Mouse (Mus musculus) heart, embryonic 16.5 days (tissue): Measurements from ENCODE around the gene Olfr237-ps1. TPM values are rescaled to one million over a fixed set of nuclear protein-coding genes. Genes with fewer than 3 reads are reported as not detected.

ENCODE experiments used
- ATAC-seq: fragments of 200-750 bp; cut with Nextera tagmentation; replicated peaks from 2 replicates; pipeline ENCODE4 v1.8.0; 2017; ENCODE audit warnings: moderate number of reproducible peaks; ENCODE audit not compliant: insufficient read depth, low FRiP score; ENCODE audit errors: extremely low read depth
- H3K27ac ChIP-seq: fragments of 300-500 bp; sonication (generic); 2 replicates; pipeline ENCODE4 v1.5.1; 2014; ENCODE audit warnings: mild to moderate bottlenecking, low read length, control low read depth, moderate library complexity
- H3K27me3 ChIP-seq: fragments of 300-500 bp; sonication (generic); 2 replicates; pipeline ENCODE4 v1.6.1; 2014; ENCODE audit warnings: low read length, mixed read lengths; ENCODE audit not compliant: control insufficient read depth, insufficient read depth
- H3K36me3 ChIP-seq: fragments of 300-500 bp; sonication (generic); 2 replicates; pipeline ENCODE4 v1.6.1; 2014; ENCODE audit not compliant: control insufficient read depth, insufficient read depth
- H3K4me1 ChIP-seq: fragments of 300-500 bp; sonication (generic); 2 replicates; pipeline ENCODE4 v1.6.1; 2014; ENCODE audit warnings: low read length, mixed read lengths; ENCODE audit not compliant: control insufficient read depth, insufficient read depth
- H3K4me2 ChIP-seq: fragments of 300-500 bp; sonication (generic); 2 replicates; pipeline ENCODE4 v1.6.1; 2014; ENCODE audit warnings: low read depth, mild to moderate bottlenecking, control low read depth, low read length
- H3K4me3 ChIP-seq: fragments of 300-500 bp; sonication (generic); 2 replicates; pipeline ENCODE4 v1.5.1; 2014; ENCODE audit warnings: mild to moderate bottlenecking, control low read depth, low read length
- H3K9ac ChIP-seq: fragments of 300-500 bp; sonication (generic); 2 replicates; pipeline ENCODE4 v1.6.1; 2014; ENCODE audit warnings: low read length, control low read depth
- H3K9me3 ChIP-seq: fragments of 300-500 bp; sonication (generic); replicated peaks from 2 replicates; pipeline ENCODE4 v1.6.1; 2016; ENCODE audit warnings: low read length; ENCODE audit not compliant: control insufficient read depth
- WGBS: fragments of 180-500 bp; shearing (Covaris S2); extraction: QIAGEN DNeasy Blood & Tissue Kit; methylation state at CpG from one replicate; pipeline ENCODE4 v1.1.7; 2014; 5-methylcytosine and 5-hydroxymethylcytosine counted together
- polyA plus RNA-seq: library from polyadenylated mRNA; unstranded; fragments of >200 nt; fragmentation: Nextera tagmentation; extraction: Ambion mirVana; gene quantifications from 2 replicates; pipeline ENCODE4 v1.2.1, GENCODE M21; 2015

The Olfr237-ps1 gene
- polyA plus RNA-seq, 1 experiment from 2014 or later, result not detected

DNA sequence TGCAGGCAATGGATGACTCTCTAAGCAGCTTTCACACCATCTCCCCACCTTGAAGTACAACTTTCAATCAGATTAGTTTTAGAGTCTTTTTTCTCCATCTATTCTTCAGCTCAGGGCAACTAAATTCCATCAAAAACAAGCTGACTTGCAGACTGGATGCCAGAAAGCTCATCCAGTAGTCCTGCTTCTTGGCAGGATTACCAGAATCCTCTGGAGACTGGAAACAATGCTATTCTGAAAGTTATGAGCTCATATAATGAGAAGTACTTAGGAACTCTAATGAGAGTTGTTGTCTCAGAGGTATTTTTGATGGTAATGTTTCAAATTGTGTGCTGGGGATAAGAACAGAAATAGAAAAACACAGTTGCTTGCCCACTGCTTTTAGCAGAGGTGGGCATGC lies 50.4 kb downstream of the Olfr237-ps1 start, which contains the start of gene Olfr435:
TSS of gene Olfr435 (plus strand) at position 366 of the 400 bp plus-strand sequence.
- H3K36me3 ChIP-seq, result no peaks in the 10 kb centered on the region
- no peak within 1 kb of the TSS for H3K27ac ChIP-seq
- no peak within 1 kb of the TSS for H3K4me3 ChIP-seq
- no peak for ATAC-seq
- H3K9me3 ChIP-seq, result no peaks in the 10 kb centered on the region
- H3K27me3 ChIP-seq, result no peaks in the 10 kb centered on the region
- no peaks in the 10 kb centered on the region for H3K4me1 ChIP-seq
- no peak within 1 kb of the TSS for H3K4me2 ChIP-seq
- H3K9ac ChIP-seq, result no peak within 1 kb of the TSS

DNA sequence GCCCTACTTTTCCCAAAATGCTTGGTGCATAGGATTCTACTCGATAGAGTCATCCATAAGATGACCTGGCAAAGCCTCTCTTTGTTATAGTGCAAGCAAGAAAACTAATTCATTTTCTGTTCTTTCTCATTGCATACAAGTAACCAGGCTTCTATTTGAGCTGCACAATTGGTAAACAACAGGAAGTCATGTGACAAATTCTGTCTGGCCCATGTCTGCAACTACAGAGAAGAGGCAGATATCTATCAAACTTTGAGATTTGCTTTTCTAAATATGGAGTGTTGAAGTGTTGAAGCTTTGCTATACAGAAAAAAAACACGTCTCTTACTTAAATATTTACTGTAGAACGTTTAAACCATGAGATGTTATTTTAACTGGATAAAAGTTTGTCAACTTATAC lies 51.7 kb downstream of the Olfr237-ps1 start:
- no peak overlapping the region for H3K27ac ChIP-seq
- no peaks in the 10 kb centered on the region for H3K36me3 ChIP-seq
- no peak overlapping the region for H3K4me2 ChIP-seq
- no peak overlapping the region for H3K4me3 ChIP-seq
- WGBS, result 49% methylated on average over 3 of the region's 3 CpGs
- no peak for ATAC-seq
- no peaks in the 10 kb centered on the region for H3K27me3 ChIP-seq
- no peaks in the 10 kb centered on the region for H3K9me3 ChIP-seq
- H3K4me1 ChIP-seq, result no peaks in the 10 kb centered on the region
- no peak overlapping the region for H3K9ac ChIP-seq

DNA sequence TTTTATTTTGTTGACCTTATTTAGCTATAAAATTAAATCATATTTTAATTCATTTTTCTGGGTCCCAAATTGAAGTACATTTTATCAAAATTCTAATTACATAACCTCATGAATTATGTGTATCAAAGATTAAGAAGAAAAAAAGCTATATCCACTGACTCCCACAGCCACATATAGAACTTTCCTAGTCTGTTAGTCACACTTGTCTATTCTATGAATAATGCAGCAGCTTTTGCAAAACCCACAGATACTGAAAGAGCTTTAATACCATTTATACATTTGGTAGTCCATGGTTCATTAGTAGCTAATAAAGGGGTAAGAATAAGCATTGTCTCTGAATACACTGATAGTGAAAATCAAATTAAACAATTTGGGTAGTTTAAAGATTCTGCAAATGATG lies 56.4 kb downstream of the Olfr237-ps1 start:
- Histone ChIP-seq H3K9me3 (no peaks in the 10 kb centered on the region), H3K27ac (no peak overlapping the region), H3K9ac (no peak overlapping the region), H3K4me1 (no peaks in the 10 kb centered on the region), H3K4me2 (no peak overlapping the region), H3K27me3 (no peaks in the 10 kb centered on the region), H3K36me3 (no peaks in the 10 kb centered on the region), H3K4me3 (no peak overlapping the region)
- ATAC-seq, result no peak

DNA sequence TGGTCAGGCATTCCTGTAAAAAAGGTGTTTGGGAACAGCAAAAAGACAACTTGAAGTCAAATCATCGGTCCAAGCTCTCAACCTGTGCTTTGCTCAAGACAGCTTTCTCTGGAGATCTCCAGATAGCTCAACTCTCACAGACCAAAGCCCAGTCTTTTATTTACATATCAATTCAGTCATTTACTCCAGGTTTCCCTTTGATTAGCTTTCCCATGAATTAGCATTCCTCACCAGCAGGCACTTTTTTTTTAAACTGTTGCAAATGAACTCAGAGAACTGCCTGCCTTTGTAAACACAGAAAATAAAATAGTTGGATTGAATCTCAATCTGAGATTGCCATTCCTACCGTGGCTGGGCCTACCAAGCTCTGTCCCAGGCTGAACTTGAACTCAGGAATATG lies 59.0 kb downstream of the Olfr237-ps1 start:
- no peaks in the 10 kb centered on the region for H3K27me3 ChIP-seq
- H3K27ac ChIP-seq, result no peak overlapping the region
- no peak overlapping the region for H3K4me2 ChIP-seq
- no peak for ATAC-seq
- WGBS, result 41% methylated on average over 2 of the region's 2 CpGs
- no peak overlapping the region for H3K4me3 ChIP-seq
- H3K9me3 ChIP-seq, result no peaks in the 10 kb centered on the region
- H3K9ac ChIP-seq, result no peak overlapping the region
- H3K4me1 ChIP-seq, result no peaks in the 10 kb centered on the region
- H3K36me3 ChIP-seq, result no peaks in the 10 kb centered on the region

Other genes with a start within 250 kb of the Olfr237-ps1 start
- not detected in 2 replicates for gene Olfr447, start 237.7 kb upstream of the Olfr237-ps1 start, polyA plus RNA-seq
- not detected in 2 replicates for gene Olfr446, start 225.2 kb upstream of the Olfr237-ps1 start, polyA plus RNA-seq
- not detected in 2 replicates for gene Olfr444, start 197.5 kb upstream of the Olfr237-ps1 start, polyA plus RNA-seq
- not detected in 2 replicates for gene Olfr441, start 40.2 kb upstream of the Olfr237-ps1 start, polyA plus RNA-seq
- gene Olfr437, start 16.7 kb downstream of the Olfr237-ps1 start, polyA plus RNA-seq, result not detected in 2 replicates
- gene Olfr13, start 25.6 kb downstream of the Olfr237-ps1 start, polyA plus RNA-seq, result not detected in 2 replicates
- gene Olfr435, start 50.6 kb downstream of the Olfr237-ps1 start, polyA plus RNA-seq, result not detected in 2 replicates
- gene Olfr434, start 66.5 kb downstream of the Olfr237-ps1 start, polyA plus RNA-seq, result not detected in 2 replicates
- gene Olfr47, start 85.0 kb downstream of the Olfr237-ps1 start, polyA plus RNA-seq, result not detected in 2 replicates
- gene Arhgef5, start 119.0 kb downstream of the Olfr237-ps1 start, polyA plus RNA-seq, result 7.0 and 8.0 TPM in 2 replicates
- gene Nobox, start 163.0 kb downstream of the Olfr237-ps1 start, polyA plus RNA-seq, result 0.09 TPM in 1 of 2 replicates, not detected in the other